In the genomic region with DNA sequence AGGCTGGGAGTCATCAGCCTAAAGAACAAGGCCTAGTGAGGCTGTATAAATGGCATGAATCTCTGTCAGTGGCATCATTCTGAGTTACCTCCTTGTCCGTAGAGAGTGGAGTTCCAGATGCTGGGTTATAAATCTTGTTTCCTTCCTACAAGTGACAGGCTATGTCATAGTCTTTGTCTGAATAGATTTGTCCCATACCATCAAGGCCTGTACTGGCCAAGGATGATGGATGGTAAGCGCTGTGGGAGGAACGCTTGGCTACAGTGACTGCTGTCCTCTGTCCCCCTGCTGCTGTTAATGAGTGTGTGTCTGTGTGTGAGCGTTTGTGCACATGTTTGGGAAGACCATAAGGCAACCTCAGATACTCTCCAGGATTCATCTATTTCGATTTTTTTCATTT, we compare ENCODE assay signal across 15 mouse cellular contexts.
"Had no signal": no experiment of that assay in that cellular context is flagged by ENCODE, and none has a peak within 500 bp of the region (broad histone marks: within the 10 kb centered on the region; RNA-seq: fewer than 3 reads in every experiment).

No protein-coding gene starts in this region.

- H3K27me3 ChIP-seq: limb, embryonic 13.5 days; stomach, embryonic 15.5 days had no signal

- H3K27ac ChIP-seq: limb, embryonic 13.5 days; liver, embryonic 14.5 days; midbrain, embryonic 10.5 days; stomach, embryonic 15.5 days had no signal

- DNase-seq: kidney, adult 2 months; kidney, postnatal 25 days; left cerebral cortex, postnatal 4 days; lung, adult 18-20 months; lung, postnatal 36 days; midbrain, embryonic 14.5 days; retina, postnatal 1 day; right cerebral cortex, postnatal 14 days; thymus, adult 2 months; thymus, postnatal 25 days had no signal

- H3K36me3 ChIP-seq: limb, embryonic 13.5 days; midbrain, embryonic 10.5 days; stomach, embryonic 15.5 days had no signal

- H3K9ac ChIP-seq: limb, embryonic 13.5 days; liver, embryonic 14.5 days; stomach, embryonic 15.5 days had no signal

- H3K4me2 ChIP-seq: limb, embryonic 13.5 days; stomach, embryonic 15.5 days had no signal

- H3K4me3 ChIP-seq: limb, embryonic 13.5 days; midbrain, embryonic 10.5 days; myocyte; stomach, embryonic 15.5 days had no signal

- H3K9me3 ChIP-seq: limb, embryonic 13.5 days; midbrain, embryonic 10.5 days; stomach, embryonic 15.5 days had no signal
